Mouse (Mus musculus): ENCODE measurements at regions not wholly inside any gene's neighbourhood (a gene's known extent, or its start where the extent isn't known, plus 50 kb on each side); places are given as distances from the start of the nearest gene placed in this dataset.

GRCm38 (mm10) chr10:105096323-105097044, 477.8 kb downstream of the Tmtc2 start:
- Histone ChIP-seq H3K27me3 (replicated peaks; ENCODE audit: insufficient read depth, low read length) (no peaks in the 10 kb centered on the region), H3K4me2 (replicated peaks; ENCODE audit: low read depth, low read length) (no peak overlapping the region), H3K9me3 (ENCODE audit: low read length) (no peaks in the 10 kb centered on the region), H3K4me3 (ENCODE audit: low read depth, low read length) (no peak overlapping the region), H3K36me3 (ENCODE audit: insufficient read depth, low read length) (no peaks in the 10 kb centered on the region), H3K27ac (ENCODE audit: low read length) (no peak overlapping the region), H3K9ac (replicated peaks; ENCODE audit: low read depth) (no peak overlapping the region), H3K4me1 (ENCODE audit: insufficient read depth, low read depth, low read length) (no peaks in the 10 kb centered on the region)
- 91% methylated on average over 16 of the region's 16 CpGs for WGBS
- DNase-seq (ENCODE audit: low spot score) (no peak), ATAC-seq (no peak)
- no peak for TF ChIP-seq CTCF (IDR thresholded peaks at IDR 0.05)

GRCm38 (mm10) chr10:105095800-105096199, 478.5 kb downstream of the Tmtc2 start:
- H3K4me2 ChIP-seq (replicated peaks; ENCODE audit: low read depth, low read length): no peak overlapping the region
- no peak overlapping the region for H3K27ac ChIP-seq (ENCODE audit: low read length)
- 71% methylated on average over 4 of the region's 4 CpGs for WGBS
- no peak for ATAC-seq
- no peaks in the 10 kb centered on the region for H3K36me3 ChIP-seq (ENCODE audit: insufficient read depth, low read length)
- H3K4me3 ChIP-seq (ENCODE audit: low read depth, low read length): no peak overlapping the region
- no peaks in the 10 kb centered on the region for H3K9me3 ChIP-seq (ENCODE audit: low read length)
- no peak overlapping the region for H3K9ac ChIP-seq (replicated peaks; ENCODE audit: low read depth)
- no peak for DNase-seq (ENCODE audit: low spot score)
- H3K4me1 ChIP-seq (ENCODE audit: insufficient read depth, low read depth, low read length): no peaks in the 10 kb centered on the region
- no peaks in the 10 kb centered on the region for H3K27me3 ChIP-seq (replicated peaks; ENCODE audit: insufficient read depth, low read length)
- TF ChIP-seq EP300 (IDR thresholded peaks at IDR 0.05): no peak
- TF ChIP-seq CTCF (IDR thresholded peaks at IDR 0.05): no peak

GRCm38 (mm10) chr10:105076892-105077291, 497.4 kb downstream of the Tmtc2 start:
- Histone ChIP-seq H3K4me2 (replicated peaks; ENCODE audit: low read depth, low read length) (no peak overlapping the region), H3K36me3 (ENCODE audit: insufficient read depth, low read length) (no peaks in the 10 kb centered on the region), H3K4me3 (ENCODE audit: low read depth, low read length) (no peak overlapping the region), H3K27me3 (replicated peaks; ENCODE audit: insufficient read depth, low read length) (no peaks in the 10 kb centered on the region), H3K27ac (ENCODE audit: low read length) (no peak overlapping the region), H3K4me1 (ENCODE audit: insufficient read depth, low read depth, low read length) (no peaks in the 10 kb centered on the region), H3K9me3 (ENCODE audit: low read length) (no peaks in the 10 kb centered on the region), H3K9ac (replicated peaks; ENCODE audit: low read depth) (no peak overlapping the region)
- 68% methylated on average over 2 of the region's 2 CpGs for WGBS
- ATAC-seq (no peak), DNase-seq (ENCODE audit: low spot score) (no peak)
- TF ChIP-seq EP300 (IDR thresholded peaks at IDR 0.05): no peak
- no peak for TF ChIP-seq CTCF (IDR thresholded peaks at IDR 0.05)

GRCm38 (mm10) chr10:105034711-105035386, 539.4 kb downstream of the Tmtc2 start:
- no peak for TF ChIP-seq CTCF (IDR thresholded peaks at IDR 0.05)
- TF ChIP-seq EP300 (IDR thresholded peaks at IDR 0.05): no peak
- Histone ChIP-seq H3K9ac (replicated peaks; ENCODE audit: low read depth) (no peak overlapping the region), H3K27me3 (replicated peaks; ENCODE audit: insufficient read depth, low read length) (no peaks in the 10 kb centered on the region), H3K4me3 (ENCODE audit: low read depth, low read length) (no peak overlapping the region), H3K36me3 (ENCODE audit: insufficient read depth, low read length) (no peaks in the 10 kb centered on the region), H3K4me2 (replicated peaks; ENCODE audit: low read depth, low read length) (no peak overlapping the region), H3K27ac (ENCODE audit: low read length) (no peak overlapping the region), H3K4me1 (ENCODE audit: insufficient read depth, low read depth, low read length) (no peaks in the 10 kb centered on the region), H3K9me3 (ENCODE audit: low read length) (no peaks in the 10 kb centered on the region)
- 44% methylated on average over 1 of the region's 1 CpGs for WGBS
- DNase-seq (ENCODE audit: low spot score) (no peak), ATAC-seq (no peak)

- Histone ChIP-seq H3K4me2 (replicated peaks; ENCODE audit: low read depth, low read length) (peak overlapping the region; percentile 27; the same call in 1 of the 2 replicates), H3K36me3 (ENCODE audit: insufficient read depth, low read length) (no peaks in the 10 kb centered on the region), H3K9ac (replicated peaks; ENCODE audit: low read depth) (no peak overlapping the region), H3K27me3 (replicated peaks; ENCODE audit: insufficient read depth, low read length) (no peaks in the 10 kb centered on the region), H3K9me3 (ENCODE audit: low read length) (no peaks in the 10 kb centered on the region), H3K4me1 (ENCODE audit: insufficient read depth, low read depth, low read length) (no peaks in the 10 kb centered on the region), H3K27ac (ENCODE audit: low read length) (no peak overlapping the region), H3K4me3 (ENCODE audit: low read depth, low read length) (no peak overlapping the region)
- TF ChIP-seq EP300 (IDR thresholded peaks at IDR 0.05): no peak
- no peak for TF ChIP-seq CTCF (IDR thresholded peaks at IDR 0.05)
- DNase-seq (ENCODE audit: low spot score) (no peak), ATAC-seq (no peak)
- 50% methylated on average over 14 of the region's 14 CpGs for WGBS
Observed at GRCm38 (mm10) chr10:105020471-105021120, 553.7 kb downstream of the Tmtc2 start.

GRCm38 (mm10) chr10:105019774-105020470, 554.3 kb downstream of the Tmtc2 start:
- 34% methylated on average over 11 of the region's 11 CpGs for WGBS
- Histone ChIP-seq H3K9ac (replicated peaks; ENCODE audit: low read depth) (no peak overlapping the region), H3K4me1 (ENCODE audit: insufficient read depth, low read depth, low read length) (no peaks in the 10 kb centered on the region), H3K27me3 (replicated peaks; ENCODE audit: insufficient read depth, low read length) (no peaks in the 10 kb centered on the region), H3K4me2 (replicated peaks; ENCODE audit: low read depth, low read length) (peak overlapping the region; percentile 27; the same call in 1 of the 2 replicates), H3K9me3 (ENCODE audit: low read length) (no peaks in the 10 kb centered on the region), H3K4me3 (ENCODE audit: low read depth, low read length) (no peak overlapping the region), H3K27ac (ENCODE audit: low read length) (no peak overlapping the region), H3K36me3 (ENCODE audit: insufficient read depth, low read length) (no peaks in the 10 kb centered on the region)
- DNase-seq (ENCODE audit: low spot score) (no peak), ATAC-seq (no peak)
- TF ChIP-seq EP300 (IDR thresholded peaks at IDR 0.05) (no peak), CTCF (IDR thresholded peaks at IDR 0.05) (no peak)

Measured in lung, postnatal 0 days (tissue).